Mouse (Mus musculus) inflammation-experienced regulatory T-cells, adult 6 months (primary cell): Measurements from ENCODE around the gene Gal3st4. TPM values are rescaled to one million over a fixed set of nuclear protein-coding genes. Genes with fewer than 3 reads are reported as not detected.

ENCODE experiments used
- polyA plus RNA-seq, 3 experiments: library from polyadenylated mRNA; unstranded; fragments of 100-300 nt; shearing (Covaris generic); gene quantifications; one replicate each; pipeline ENCODE4 v1.2.1; 2017

The Gal3st4 gene
- polyA plus RNA-seq, 3 experiments from 2014 or later, result 0.55 to 0.61 TPM; not detected in 1

Other genes starting within 250 kb of the Gal3st4 start
- not detected for gene Smok3c, start 219.6 kb downstream of the Gal3st4 start, polyA plus RNA-seq
- 10 to 100 TPM in 2 of 3 experiments, 1 to 10 TPM in 1; 9.7 to 11.1 (median 11.0) TPM for gene Zkscan1, start 187.8 kb downstream of the Gal3st4 start, polyA plus RNA-seq
- gene Zscan21, start 155.9 kb downstream of the Gal3st4 start, polyA plus RNA-seq, result 10 to 100 TPM; 18.6 to 21.0 (median 19.1) TPM
- 10 to 100 TPM in 1 of 3 experiments, 1 to 10 TPM in 2; 9.5 to 17.9 (median 9.8) TPM for gene Zfp113, start 117.1 kb downstream of the Gal3st4 start, polyA plus RNA-seq
- gene Cops6, start 111.8 kb downstream of the Gal3st4 start, polyA plus RNA-seq, result 100 to 1,000 TPM; 199 to 212 (median 207) TPM
- 1 to 10 TPM; 4.9 to 7.5 (median 7.4) TPM for gene Ap4m1, start 100.8 kb downstream of the Gal3st4 start, polyA plus RNA-seq
- 10 to 100 TPM; 47.6 to 94.8 (median 56.4) TPM for gene Mcm7, start 100.4 kb downstream of the Gal3st4 start, polyA plus RNA-seq
- gene Taf6, start 85.4 kb downstream of the Gal3st4 start, polyA plus RNA-seq, result 10 to 100 TPM; 56.3 to 64.3 (median 58.1) TPM
- gene Cnpy4, start 85.4 kb downstream of the Gal3st4 start, polyA plus RNA-seq, result 10 to 100 TPM; 49.4 to 55.0 (median 54.5) TPM
- under 1 TPM in 1 of 3 experiments, not detected in 2; 0.55 TPM for gene Mblac1, start 78.5 kb downstream of the Gal3st4 start, polyA plus RNA-seq
- under 1 TPM in 1 of 3 experiments, not detected in 2; 0.31 TPM for gene Nxpe5, start 46.9 kb downstream of the Gal3st4 start, polyA plus RNA-seq
- gene Lamtor4, start 17.4 kb downstream of the Gal3st4 start, polyA plus RNA-seq, result 100 to 1,000 TPM; 113 to 131 (median 127) TPM
- 1 to 10 TPM; 4.1 to 7.4 (median 5.8) TPM for gene BC037034, start 8.8 kb downstream of the Gal3st4 start, polyA plus RNA-seq
- gene Gm43720, start 7.1 kb upstream of the Gal3st4 start, polyA plus RNA-seq, result under 1 TPM in 1 of 3 experiments, not detected in 2; 0.16 TPM
- under 1 TPM in 2 of 3 experiments, not detected in 1; 0.14 to 0.35 TPM for gene Gpc2, start 7.2 kb upstream of the Gal3st4 start, polyA plus RNA-seq
- gene Stag3, start 7.4 kb upstream of the Gal3st4 start, polyA plus RNA-seq, result not detected
- 10 to 100 TPM; 10.6 to 25.4 (median 13.9) TPM for gene Pvrig, start 69.1 kb upstream of the Gal3st4 start, polyA plus RNA-seq
- 10 to 100 TPM; 17.6 to 23.7 (median 23.5) TPM for gene Zfp157, start 168.6 kb upstream of the Gal3st4 start, polyA plus RNA-seq